Mouse (Mus musculus) ES-Bruce4 (cell line): ENCODE measurements around the gene Dppa5a. TPM values are rescaled to one million over a fixed set of nuclear protein-coding genes. Genes with fewer than 3 reads are reported as not detected.

Experiments
- H3K27ac ChIP-seq: 2 replicates; pipeline ENCODE4 v1.5.1; 2012; ENCODE audit warnings: low read length, inconsistent platforms; ENCODE audit not compliant: insufficient read depth
- H3K27me3 ChIP-seq: 2 replicates; pipeline ENCODE4 v1.6.1; 2012; ENCODE audit warnings: mild to moderate bottlenecking, low read length, inconsistent platforms; ENCODE audit not compliant: control insufficient read depth, poor library complexity, insufficient read depth, severe bottlenecking
- H3K36me3 ChIP-seq: 2 replicates; pipeline ENCODE4 v1.6.1; 2012; ENCODE audit warnings: inconsistent platforms, mild to moderate bottlenecking, low read length, moderate library complexity; ENCODE audit not compliant: control insufficient read depth, poor library complexity, insufficient read depth, severe bottlenecking
- H3K4me1 ChIP-seq: one replicate; pipeline ENCODE4 v1.8.1; 2011; ENCODE audit warnings: low read length; ENCODE audit not compliant: control insufficient read depth, insufficient read depth
- H3K4me3 ChIP-seq: 2 replicates; pipeline ENCODE4 v1.5.1; 2011; ENCODE audit warnings: low read depth, mild to moderate bottlenecking, low read length
- H3K9ac ChIP-seq: 2 replicates; pipeline ENCODE4 v1.6.1; 2012; ENCODE audit warnings: low read depth, mild to moderate bottlenecking, inconsistent platforms; ENCODE audit not compliant: poor library complexity, severe bottlenecking
- H3K9me3 ChIP-seq: replicated peaks from 2 replicates; pipeline ENCODE4 v1.6.1; 2012; ENCODE audit warnings: mild to moderate bottlenecking, low read length, inconsistent platforms; ENCODE audit not compliant: control insufficient read depth, poor library complexity, insufficient read depth, severe bottlenecking
- CTCF ChIP-seq: IDR thresholded peaks from one replicate; pipeline ENCODE4 v1.8.1; 2011; ENCODE audit warnings: low read depth, low read length
- EP300 ChIP-seq: IDR thresholded peaks from 2 replicates; pipeline ENCODE4 v1.6.1; 2011; ENCODE audit warnings: low read depth, low read length; ENCODE audit not compliant: insufficient read depth
- POLR2A ChIP-seq: IDR thresholded peaks from one replicate; pipeline ENCODE4 v1.8.1; 2011; ENCODE audit warnings: low read length; ENCODE audit not compliant: insufficient read depth
- polyA plus RNA-seq: library from polyadenylated mRNA; stranded (reverse); fragments of >200 nt; gene quantifications from 2 replicates; pipeline ENCODE4 v1.2.4, GENCODE M21; 2011; ENCODE audit warnings: low read depth; ENCODE audit not compliant: missing spikeins, insufficient read depth, insufficient read length

Gene Dppa5a
- polyA plus RNA-seq, 1 experiment = 5,317 TPM

DNA sequence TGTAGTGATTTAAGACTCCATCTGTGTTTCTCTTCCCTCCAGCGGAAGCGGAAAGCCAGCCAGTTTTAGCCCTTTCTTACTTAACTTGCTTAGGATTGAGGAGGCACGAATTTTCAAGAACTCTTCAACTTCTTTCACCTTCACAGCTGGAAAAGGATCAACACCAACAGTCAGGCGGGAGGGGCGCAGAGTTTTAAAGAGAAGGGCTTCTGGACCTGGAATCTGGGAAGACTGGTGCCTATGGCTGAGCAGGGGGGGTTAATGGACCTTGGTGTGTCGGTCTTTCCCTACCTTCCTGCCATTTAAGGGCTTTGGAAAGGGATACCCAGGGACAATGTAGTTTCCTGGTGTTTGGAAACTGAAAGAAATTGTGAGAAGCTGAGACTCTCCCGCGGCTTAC lies 9.6 kb upstream of the Dppa5a start:
- peak overlapping the region; percentile 96 for H3K27ac ChIP-seq
- H3K4me1 ChIP-seq = peaks cover 5% of the 10 kb centered on the region
- no peak for TF ChIP-seq EP300
- no peak for TF ChIP-seq POLR2A
- TF ChIP-seq CTCF = no peak
- H3K9me3 ChIP-seq = no peaks in the 10 kb centered on the region
- no peaks in the 10 kb centered on the region for H3K27me3 ChIP-seq
- 0 out of 2 replicates have a peak, but pooled peaks cover 4% of the 10 kb centered on the region for H3K36me3 ChIP-seq
- peak overlapping the region; percentile 82 for H3K9ac ChIP-seq
- peak overlapping the region; percentile 80 for H3K4me3 ChIP-seq

GRCm38 (mm10) chr9:78375486-78375885 lies 7.5 kb upstream of the Dppa5a start:
- 0 out of 2 replicates have a peak, but pooled peaks cover 4% of the 10 kb centered on the region for H3K36me3 ChIP-seq
- peaks cover 7% of the 10 kb centered on the region for H3K4me1 ChIP-seq
- no peak overlapping the region; the same call in 1 of the 2 replicates for H3K9ac ChIP-seq
- H3K4me3 ChIP-seq = no peak overlapping the region
- TF ChIP-seq POLR2A (no peak), EP300 (peak; percentile 46)
- peak overlapping the region; percentile 98 for H3K27ac ChIP-seq
- H3K9me3 ChIP-seq = no peaks in the 10 kb centered on the region
- no peaks in the 10 kb centered on the region for H3K27me3 ChIP-seq

GRCm38 (mm10) chr9:78374885-78375389 lies 7.0 kb upstream of the Dppa5a start:
- TF ChIP-seq EP300 (peak; percentile 94), POLR2A (no peak), CTCF (no peak)
- H3K4me1 ChIP-seq = peaks cover 9% of the 10 kb centered on the region

GRCm38 (mm10) chr9:78374397-78374796 lies 6.4 kb upstream of the Dppa5a start:
- Histone ChIP-seq H3K36me3 (0 out of 2 replicates have a peak, but pooled peaks cover 4% of the 10 kb centered on the region), H3K4me1 (peaks cover 9% of the 10 kb centered on the region), H3K9ac (peak overlapping the region; percentile 71), H3K27me3 (no peaks in the 10 kb centered on the region), H3K27ac (peak overlapping the region; percentile 98), H3K4me3 (peak overlapping the region; percentile 1; the same call in 1 of the 2 replicates), H3K9me3 (no peaks in the 10 kb centered on the region)
- TF ChIP-seq CTCF (no peak), EP300 (peak; percentile 88), POLR2A (no peak)

More at GRCm38 (mm10) chr9:78374885-78375389, 7.0 kb upstream of the Dppa5a start:
- Histone ChIP-seq H3K9me3 (no peaks in the 10 kb centered on the region), H3K9ac (peak overlapping the region; percentile 71; the same call in 1 of the 2 replicates), H3K4me3 (no peak overlapping the region), H3K36me3 (0 out of 2 replicates have a peak, but pooled peaks cover 4% of the 10 kb centered on the region), H3K27me3 (no peaks in the 10 kb centered on the region), H3K27ac (peak overlapping the region; percentile 98)

GRCm38 (mm10) chr9:78372827-78373504 lies 5.0 kb upstream of the Dppa5a start:
- TF ChIP-seq CTCF (no peak), POLR2A (no peak), EP300 (no peak)
- H3K4me1 ChIP-seq = peaks cover 8% of the 10 kb centered on the region
- 0 out of 2 replicates have a peak, but pooled peaks cover 4% of the 10 kb centered on the region for H3K36me3 ChIP-seq
- peak overlapping the region; percentile 72 for H3K9ac ChIP-seq
- H3K27ac ChIP-seq = peak overlapping the region; percentile 98
- H3K27me3 ChIP-seq = no peaks in the 10 kb centered on the region
- H3K4me3 ChIP-seq = no peak overlapping the region
- no peaks in the 10 kb centered on the region for H3K9me3 ChIP-seq

- no peaks in the 10 kb centered on the region for H3K9me3 ChIP-seq
- no peak overlapping the region for H3K9ac ChIP-seq
- TF ChIP-seq POLR2A = no peak
- no peak for TF ChIP-seq CTCF
- TF ChIP-seq EP300 = peak; percentile 100
Observed at GRCm38 (mm10) chr9:78371441-78371840, 3.5 kb upstream of the Dppa5a start.

More at GRCm38 (mm10) chr9:78371441-78371840, 3.5 kb upstream of the Dppa5a start:
- H3K36me3 ChIP-seq = 0 out of 2 replicates have a peak, but pooled peaks cover 3% of the 10 kb centered on the region
- H3K4me3 ChIP-seq = no peak overlapping the region
- peaks cover 8% of the 10 kb centered on the region for H3K4me1 ChIP-seq
- peak overlapping the region; percentile 100 for H3K27ac ChIP-seq
- H3K27me3 ChIP-seq = no peaks in the 10 kb centered on the region
